Mouse (Mus musculus): Measurements from ENCODE around the gene Cgref1.

The Cgref1 gene

GRCm38 (mm10) chr5:30949654-30950326, 4.4 kb upstream of the Cgref1 start:
- peak; percentile 84 to 85 for DNase-seq

- DNase-seq: no peak
Observed at GRCm38 (mm10) chr5:30948620-30949019, 3.2 kb upstream of the Cgref1 start.

GRCm38 (mm10) chr5:30944344-30944743, 1.0 kb downstream of the Cgref1 start:
- no peak for DNase-seq

DNA sequence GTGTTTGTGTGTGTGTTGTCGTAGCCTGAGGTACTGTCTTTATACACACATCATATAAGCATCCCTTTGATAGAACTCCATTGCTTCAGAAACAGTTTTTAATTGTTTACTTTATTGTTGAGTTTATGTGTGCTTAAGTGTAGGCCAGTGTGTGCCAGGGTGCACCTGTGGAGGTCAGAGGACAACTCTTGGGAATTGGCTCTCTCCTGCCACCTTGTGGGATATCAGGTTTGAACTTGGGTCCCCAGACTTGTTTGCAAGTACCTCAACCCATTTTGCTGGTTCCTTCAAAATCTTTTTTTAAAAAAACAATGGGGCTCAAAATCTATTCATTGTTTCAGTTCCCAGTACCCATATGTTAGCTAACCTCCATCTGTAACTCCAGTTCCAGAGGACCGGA, 2.4 kb downstream of the Cgref1 start:
- DNase-seq: no peak

- no peak for DNase-seq
Observed at GRCm38 (mm10) chr5:30934725-30935461, 10.5 kb downstream of the Cgref1 start.

- DNase-seq: no peak
Observed at GRCm38 (mm10) chr5:30933705-30934104, 11.7 kb downstream of the Cgref1 start.

DNA sequence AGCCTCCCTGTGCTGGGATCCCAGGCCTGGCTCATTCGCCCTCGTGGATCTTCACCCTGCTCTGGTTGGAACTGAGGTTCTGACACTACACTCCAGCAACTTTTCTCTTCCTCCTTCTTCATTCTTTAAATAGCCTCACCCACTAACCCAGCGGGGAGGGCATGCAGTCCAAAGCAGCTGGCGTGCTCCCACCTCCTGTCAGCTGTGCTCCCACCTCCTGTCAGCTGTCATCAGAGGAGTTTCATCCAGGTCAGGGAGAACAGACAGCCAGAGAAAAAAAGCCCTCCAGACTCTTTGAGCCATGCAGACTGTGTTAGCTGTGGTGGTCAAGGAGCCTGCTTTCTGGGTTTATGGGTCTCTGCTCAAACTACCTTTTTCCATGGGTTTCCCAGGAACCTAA, 14.0 kb downstream of the Cgref1 start:
- DNase-seq: no peak

- DNase-seq: no peak
Observed at GRCm38 (mm10) chr5:30930846-30931245, 14.5 kb downstream of the Cgref1 start.

DNA sequence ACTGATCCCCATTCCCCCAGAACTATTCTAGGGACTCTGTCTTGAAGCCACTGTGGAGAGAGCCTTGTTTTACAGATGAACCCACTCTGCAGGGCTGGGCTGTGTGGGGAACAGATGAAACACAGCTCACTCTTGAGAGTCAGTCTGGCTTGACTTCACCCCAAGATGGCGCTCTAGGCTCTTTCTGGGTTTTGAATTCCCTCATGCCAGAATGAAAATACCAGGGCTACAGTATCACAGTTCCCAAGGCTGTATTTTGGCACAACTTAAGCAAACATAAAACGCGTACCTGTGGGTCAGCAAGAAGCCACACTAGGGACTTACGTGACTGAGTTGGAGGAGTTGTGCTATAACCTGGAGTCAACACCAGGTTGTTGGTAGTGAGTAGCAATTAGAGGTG, 15.3 kb downstream of the Cgref1 start:
- peak; percentile 84 to 85 for DNase-seq

GRCm38 (mm10) chr5:30927945-30928529, 17.4 kb downstream of the Cgref1 start:
- peak; percentile 35 to 59 for DNase-seq

DNA sequence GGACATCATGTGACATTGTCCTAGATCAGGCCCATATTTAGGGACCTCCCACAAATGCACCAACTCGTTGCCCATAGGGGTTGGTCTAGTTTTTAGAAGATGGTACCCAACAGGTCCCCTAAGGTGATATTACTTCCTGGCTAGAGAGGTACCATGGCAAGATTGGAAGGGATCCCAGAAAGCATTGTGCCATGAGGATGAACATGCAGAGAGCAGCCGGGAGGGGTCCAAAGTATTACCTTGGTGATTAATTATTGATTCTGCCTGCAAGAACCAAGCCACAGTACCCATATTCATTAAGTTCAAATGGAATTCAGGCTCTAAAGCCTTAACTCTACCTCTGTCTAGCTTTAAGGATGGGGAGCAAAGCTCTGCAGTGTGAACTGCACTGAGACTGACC, 19.3 kb downstream of the Cgref1 start:
- no peak for DNase-seq

GRCm38 (mm10) chr5:30925217-30925616, 20.2 kb downstream of the Cgref1 start:
- DNase-seq: no peak

DNA sequence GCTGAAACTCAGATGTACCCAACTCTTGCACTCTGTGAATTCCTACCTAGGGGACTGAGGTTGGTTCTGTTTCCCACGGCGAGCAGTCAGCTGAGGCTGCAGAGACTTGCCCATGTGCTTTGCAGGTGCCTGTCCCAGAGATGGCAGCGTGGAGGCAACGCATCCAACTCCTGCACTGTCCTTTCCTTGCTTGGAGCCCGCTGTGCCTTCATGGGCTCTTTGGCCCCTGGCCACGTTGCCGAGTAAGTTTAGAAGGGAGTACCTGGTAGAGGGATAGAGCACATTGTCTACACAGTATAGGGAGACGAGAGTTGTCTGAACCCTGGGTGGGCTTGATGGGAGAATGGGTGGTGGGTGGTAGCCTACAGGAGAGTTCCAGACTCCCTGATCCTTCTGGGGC, 20.8 kb downstream of the Cgref1 start:
- DNase-seq: no peak

DNA sequence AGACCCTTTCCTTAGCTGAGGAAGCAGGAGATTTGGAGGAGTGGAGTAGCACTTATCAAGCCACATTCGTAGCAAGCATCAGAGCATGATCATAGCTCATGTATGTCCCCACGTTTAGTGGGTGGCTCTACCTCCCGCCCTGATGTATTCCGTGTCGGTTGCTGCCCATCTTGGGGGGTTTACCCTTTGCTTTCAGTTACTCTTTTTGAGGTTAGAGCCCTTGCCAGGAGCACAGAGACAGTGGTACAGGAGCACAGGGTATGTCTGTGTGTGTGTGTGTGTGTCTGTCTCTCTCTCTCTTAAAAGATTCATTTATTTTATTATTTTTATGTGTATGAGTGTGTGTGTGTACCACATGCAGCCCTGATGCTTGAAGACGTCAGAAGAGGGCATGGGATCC, 22.3 kb downstream of the Cgref1 start:
- DNase-seq: no peak

DNA sequence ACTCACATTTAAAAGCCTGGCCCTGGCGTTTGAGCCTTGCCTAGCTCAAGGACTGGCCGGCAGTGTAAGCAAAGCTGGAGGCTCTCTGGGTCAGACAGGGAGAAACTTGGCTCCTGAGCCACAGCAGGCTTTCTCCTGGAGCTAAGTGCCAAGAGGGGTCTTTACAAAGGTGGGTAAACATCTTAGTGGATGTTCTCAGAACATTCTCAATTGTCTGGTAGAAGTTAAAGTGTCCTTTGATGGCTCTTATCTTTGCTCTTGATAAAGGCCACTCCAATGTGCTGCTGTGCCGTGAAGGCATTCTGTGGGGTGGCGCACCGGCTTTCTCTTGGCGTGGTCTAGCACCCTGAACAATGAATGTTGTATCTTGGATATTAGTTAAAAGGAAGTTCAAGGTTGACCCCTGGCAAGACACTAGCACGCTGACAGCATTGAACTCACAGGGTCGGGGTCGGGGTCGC, 22.8 kb downstream of the Cgref1 start:
- DNase-seq: no peak

- peak; percentile 88 to 98 for DNase-seq
Observed at GRCm38 (mm10) chr5:30921256-30922033, 23.9 kb downstream of the Cgref1 start, which contains the start of gene Khk. Gene Khk (plus strand): TSS chr5:30921431.

DNA sequence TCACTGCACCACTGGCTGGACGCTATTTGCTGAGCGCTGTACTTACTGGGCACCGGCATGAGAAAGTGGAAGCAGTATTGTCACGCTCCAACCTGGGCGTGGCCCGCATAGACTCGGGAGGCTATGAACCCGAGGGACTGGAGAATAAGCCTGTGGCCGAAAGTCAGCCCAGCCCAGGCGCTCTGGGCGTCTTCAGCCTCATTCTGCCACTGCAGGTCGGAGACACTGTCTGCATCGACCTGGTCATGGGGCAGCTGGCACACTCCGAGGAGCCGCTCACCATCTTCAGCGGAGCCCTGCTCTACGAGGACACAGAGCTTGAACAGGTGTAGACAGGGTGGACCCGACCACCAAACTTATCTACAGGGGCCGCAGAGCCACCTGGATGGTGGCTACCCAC, 24.8 kb downstream of the Cgref1 start:
- no peak for DNase-seq

DNA sequence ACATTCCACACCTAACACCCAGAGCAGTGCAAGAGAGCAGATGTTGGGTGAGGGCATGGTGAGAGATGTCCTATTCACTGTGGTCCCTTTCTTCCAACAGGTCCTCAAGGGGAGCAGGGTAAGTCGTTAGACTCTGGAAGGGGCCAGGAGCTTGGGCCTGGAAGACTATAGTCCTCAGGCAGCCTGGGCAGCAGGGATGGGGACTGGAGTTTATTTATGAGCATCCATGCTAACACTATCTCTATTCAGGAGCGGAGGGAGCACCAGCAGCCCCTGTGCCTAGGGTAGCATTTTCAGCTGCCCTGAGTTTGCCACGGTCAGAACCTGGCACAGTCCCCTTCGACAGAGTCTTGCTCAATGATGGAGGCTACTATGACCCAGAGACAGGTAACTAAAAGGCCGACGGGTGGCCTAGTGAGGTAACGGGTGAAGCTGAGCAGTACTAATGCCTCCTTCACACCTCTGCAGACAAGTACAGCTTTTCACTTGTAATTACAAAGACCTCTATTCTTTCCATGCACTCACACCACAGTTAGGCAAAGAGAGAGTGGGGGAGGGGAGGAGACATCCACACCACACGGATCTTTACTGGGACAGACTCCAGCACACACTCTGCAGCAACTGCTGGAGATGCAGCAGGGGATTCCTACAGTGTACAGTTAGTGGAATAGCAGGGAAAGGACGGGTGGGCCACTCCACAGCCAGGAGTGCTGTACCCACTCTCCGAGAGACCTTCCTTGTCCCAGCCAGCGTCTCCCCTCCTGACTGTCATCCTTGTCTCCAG, 25.4 kb downstream of the Cgref1 start:
- no peak for DNase-seq

GRCm38 (mm10) chr5:30918691-30919090, 26.7 kb downstream of the Cgref1 start:
- no peak for DNase-seq

- DNase-seq: no peak
Observed at GRCm38 (mm10) chr5:30917891-30918670, 27.3 kb downstream of the Cgref1 start.

DNA sequence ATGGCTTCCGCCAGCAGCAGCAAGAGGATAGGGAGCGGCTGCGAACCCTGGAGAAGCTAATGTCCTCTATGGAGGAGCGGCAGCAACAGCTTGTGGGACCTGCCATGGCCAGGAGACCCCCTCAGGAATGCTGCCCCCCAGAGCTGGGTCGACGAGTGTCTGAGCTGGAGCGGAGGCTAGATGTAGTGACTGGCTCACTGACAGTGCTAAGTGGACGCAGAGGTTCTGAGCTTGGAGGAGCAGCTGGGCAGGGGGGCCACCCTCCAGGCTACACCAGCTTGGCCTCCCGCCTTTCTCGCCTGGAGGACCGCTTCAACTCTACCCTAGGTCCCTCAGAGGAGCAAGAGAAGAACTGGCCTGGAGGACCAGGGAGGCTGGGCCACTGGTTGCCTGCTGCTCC, 28.0 kb downstream of the Cgref1 start:
- no peak for DNase-seq

- no peak for DNase-seq
Observed at GRCm38 (mm10) chr5:30916841-30917240, 28.6 kb downstream of the Cgref1 start.
